Mouse (Mus musculus) urinary bladder, postnatal 4 days (tissue): ENCODE results near the gene Pold2.

Source experiments
- DNase-seq, 2 experiments: peaks; one replicate each; pipeline ENCODE4 v3.0.0; 2021 to 2022; ENCODE audit warnings: low spot score in 2 of 2

Pold2 gene

DNA sequence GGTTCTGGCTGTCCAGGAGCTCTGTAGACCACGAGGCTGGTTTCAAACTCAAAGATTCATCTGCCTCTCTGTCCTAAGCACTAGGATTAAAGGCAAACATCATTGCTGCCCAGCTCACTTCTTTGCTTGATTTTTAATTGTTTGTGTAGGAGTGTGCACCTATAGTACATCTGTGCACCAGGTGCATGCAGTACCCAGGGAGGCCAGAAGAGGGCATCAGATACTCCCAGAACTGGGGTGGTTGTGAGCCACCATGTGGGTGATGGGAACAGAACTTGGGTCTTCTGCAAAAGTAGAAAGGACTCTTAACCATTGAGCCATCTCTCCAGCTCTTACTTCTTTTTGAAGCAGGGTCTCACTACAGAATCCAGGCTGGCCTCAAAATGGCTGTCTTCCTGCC lies 19.4 kb downstream of the Pold2 start:
- no peak for DNase-seq

DNA sequence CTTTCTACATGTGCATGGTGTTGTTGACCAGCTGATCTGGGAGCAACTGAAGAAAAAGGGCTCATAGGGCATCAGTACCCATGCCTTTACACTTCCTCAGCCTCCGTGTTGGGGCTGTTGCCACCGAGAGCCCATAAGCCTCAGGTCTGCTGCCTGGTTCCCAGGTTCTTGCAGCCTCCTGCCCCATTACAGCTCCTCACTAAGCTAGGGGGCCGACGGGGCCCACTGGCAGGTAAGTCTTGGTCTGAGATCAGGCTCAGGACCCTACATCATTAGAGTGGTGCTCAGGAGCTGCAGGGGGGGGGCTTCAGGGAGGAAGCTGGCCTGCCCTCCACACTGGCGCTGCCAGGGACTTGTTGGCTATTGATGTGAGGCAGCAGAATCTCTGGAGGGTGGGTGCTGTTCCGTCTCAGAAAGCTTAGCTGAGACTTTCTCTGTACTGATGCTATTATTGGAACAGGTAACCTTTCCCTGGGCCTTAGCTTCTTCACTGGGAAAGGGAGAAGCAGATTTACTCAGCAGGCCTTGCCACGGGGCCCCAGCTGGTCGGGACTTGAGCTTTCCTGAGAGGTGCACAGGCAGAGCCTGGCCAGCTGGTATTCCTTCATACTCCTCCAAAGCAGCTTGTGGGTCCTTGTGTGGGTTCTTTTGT lies 21.5 kb downstream of the Pold2 start:
- no peak for DNase-seq

DNA sequence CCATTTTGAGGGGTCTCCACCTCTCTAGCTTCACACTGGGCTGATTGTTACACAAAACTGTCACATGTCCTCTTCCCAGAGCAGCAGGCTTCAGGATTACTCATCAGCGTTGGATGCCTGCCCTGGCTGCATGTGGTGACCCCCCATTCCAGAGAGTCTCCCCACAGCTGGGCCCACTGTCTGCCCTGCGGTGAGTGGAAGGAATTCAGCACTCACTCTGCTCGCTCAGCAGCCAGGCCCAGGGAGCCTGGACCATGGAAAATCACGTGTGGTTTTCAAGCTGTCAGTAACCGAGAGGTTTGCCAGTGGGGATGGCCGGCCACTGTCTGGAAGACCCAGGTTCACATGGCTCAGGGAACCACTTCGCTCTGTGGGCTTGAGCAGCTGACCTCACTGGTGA lies 22.2 kb downstream of the Pold2 start:
- DNase-seq: no peak

DNA sequence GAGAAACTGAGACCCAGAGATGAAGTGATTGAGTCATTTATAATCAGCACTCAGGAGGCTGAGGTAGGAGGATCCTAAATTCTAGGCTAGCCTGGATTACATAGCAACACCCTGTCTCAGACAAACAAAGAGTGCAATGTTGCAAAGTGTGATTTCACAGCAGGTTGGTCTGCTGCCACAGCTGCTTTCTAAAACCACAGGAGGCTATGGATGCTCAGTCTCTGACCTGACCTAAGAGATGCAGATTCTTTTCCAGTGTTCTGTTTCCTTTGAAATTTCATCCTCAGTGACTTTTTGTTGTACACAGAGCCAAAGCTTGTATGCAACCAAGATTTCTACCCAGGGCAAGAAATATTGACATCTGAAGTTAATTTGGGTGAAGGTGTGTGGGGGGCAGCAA lies 22.6 kb downstream of the Pold2 start:
- no peak for DNase-seq

DNA sequence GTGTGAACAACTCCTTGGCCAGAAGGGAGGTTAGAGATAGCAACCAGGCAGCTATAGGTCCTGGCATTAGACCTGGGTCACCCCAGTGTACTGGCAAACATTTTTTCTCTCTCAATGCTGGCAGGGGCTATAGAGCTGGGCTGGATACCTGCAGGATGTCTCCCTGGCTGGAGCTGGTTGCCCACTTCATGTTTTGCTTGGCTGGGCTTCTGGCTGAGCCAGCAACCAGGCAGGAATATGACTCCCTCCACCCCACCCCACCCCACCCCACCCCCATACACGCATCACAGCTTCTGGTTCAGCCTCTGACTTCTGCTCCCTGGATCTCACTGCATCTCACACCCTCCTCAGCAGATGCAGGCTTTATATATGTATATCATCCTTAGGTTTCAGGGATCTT lies 25.8 kb downstream of the Pold2 start:
- no peak for DNase-seq

DNA sequence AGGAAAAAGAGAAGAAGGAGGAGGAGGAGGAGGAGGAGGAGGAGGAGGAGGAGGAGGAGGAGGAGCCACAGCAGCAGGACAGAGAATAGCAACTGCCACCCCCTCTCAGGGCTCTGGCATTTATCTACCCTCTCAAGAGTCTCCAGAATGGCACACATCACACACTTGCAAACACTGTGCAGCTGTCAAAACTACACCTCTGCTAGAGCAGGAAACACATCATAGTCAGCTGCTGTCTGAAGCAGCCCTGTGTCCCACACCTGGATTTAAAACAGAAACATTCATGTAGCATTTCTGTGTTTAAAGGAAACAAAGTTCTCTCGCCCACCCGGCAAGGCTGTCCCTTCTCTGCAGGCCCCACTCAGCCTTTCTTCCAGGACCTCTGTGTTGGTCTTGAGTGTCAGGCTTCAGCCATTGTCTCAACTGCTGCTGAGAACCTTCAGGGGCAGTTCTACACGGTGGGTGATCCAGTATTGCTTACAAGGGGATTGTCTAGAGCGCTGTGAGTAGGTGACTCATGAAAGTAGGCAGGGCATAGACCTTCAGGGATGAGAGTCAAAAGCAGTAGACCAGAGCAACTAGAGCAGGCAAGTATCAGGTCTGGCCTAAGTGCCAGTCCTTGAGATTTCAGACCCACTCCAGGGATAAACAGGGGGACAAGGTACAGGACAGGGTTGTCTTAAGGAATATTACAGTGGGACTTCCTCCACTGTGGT lies 26.9 kb downstream of the Pold2 start:
- no peak for DNase-seq

DNA sequence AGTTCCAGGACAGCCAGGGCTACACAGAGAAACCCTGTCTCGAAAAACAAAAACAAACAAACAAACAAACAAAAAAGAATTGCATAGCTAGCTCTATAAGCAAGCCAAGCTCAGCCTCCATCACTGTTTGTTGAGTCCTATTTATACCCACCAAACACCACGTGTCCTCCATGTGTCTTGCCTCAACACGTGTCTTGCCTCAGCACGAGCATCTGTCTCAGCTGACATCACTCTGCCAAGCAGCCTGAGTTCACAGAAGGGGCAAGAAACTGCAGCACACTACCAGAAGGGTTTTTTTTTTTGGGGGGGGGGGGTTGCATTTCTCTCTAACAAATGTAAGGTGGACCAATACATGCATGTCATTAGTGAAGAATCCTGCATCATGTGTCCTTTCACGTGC lies 27.6 kb downstream of the Pold2 start:
- no peak for DNase-seq

DNA sequence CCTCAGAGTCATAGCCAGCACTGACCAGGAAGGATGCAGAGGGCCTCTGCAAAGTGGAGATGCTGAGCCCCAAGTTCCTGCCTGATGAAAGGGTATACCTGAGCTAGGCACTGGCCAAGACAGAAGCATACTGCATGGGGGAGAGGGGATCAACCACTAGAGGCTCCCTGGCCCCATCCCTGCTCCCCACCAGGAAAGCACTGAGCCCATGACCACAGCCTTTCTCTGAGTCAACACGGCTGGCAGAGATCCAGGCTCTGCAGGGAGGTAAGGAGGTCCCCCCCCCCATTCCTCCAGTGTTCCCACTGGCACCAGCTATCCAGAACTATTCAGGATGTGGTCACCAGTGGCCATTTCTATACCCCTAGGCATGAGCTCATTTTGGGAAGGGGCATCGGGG lies 28.8 kb downstream of the Pold2 start:
- DNase-seq: no peak

DNA sequence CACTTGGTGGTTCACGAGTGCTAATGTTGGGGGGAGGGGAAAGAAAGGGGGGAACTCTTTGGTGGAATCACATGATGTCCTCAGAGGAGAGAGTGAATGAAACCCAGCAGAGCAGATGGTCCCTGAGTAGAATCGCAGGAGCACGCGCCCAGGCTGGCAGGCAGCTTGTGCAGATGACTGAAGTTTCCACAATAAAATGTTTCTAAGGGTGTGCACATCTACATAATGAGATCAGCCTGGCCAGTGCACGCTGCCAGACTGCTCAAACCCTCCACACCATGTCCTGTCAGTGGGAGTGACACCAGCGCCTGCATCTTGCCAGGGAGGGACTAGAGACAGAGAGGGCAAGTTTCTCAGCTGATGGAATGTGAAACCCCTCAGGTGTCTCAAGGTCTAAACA lies 29.4 kb downstream of the Pold2 start:
- DNase-seq: no peak

DNA sequence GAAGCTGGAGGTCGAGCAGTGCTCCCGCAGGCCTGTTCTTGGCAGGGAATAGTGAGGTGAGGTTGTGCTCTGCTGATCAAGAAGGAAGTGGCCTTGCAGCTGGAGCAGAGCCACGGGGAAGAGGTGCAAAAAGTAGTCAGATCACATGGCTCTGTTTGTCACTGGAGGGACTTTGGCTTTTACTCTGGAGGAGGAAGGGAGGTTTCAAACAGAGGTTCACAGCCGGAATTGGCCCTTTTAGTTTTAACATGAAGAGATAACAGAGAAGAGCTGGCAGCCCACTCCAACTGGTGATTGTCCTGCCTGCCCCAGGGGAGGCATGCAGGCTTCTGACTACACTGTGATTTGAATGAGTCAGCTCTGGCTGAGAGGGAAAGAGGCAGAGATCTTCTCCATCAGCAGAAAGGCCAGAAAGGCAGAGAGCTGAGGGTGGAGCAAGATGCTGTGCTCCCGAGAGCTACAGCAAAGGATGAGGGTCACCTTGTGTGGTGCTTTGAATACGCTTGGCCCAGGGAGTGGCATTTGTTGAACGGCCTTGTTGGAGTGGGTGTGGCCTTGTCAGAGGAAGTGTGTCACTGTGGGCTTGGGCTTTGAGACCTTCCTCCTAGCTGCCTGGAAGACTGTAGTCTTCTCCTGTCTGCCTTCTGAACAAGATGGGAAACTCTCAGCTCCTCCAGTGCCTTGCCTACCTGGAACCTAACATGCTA lies 31.3 kb downstream of the Pold2 start:
- DNase-seq: no peak

DNA sequence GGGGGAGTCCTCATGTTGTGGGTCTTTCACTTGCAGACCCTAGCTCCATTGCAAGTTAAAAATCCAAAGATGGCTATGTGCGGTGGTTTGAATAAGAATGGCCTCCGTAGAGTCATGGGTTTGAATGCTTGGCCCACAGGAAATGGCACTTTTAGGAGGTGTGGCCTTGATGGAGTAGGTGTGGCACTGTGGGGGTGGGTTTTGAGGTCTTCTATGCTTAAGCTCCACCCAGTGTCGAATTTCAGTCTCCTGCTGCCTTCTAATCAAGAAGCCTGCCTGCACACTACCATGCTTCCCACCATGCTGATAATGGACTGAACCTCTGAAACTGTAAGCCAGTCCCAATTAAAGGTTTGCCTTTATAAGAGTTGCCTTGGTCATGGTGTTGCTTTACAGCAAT lies 35.0 kb downstream of the Pold2 start:
- no peak for DNase-seq

DNA sequence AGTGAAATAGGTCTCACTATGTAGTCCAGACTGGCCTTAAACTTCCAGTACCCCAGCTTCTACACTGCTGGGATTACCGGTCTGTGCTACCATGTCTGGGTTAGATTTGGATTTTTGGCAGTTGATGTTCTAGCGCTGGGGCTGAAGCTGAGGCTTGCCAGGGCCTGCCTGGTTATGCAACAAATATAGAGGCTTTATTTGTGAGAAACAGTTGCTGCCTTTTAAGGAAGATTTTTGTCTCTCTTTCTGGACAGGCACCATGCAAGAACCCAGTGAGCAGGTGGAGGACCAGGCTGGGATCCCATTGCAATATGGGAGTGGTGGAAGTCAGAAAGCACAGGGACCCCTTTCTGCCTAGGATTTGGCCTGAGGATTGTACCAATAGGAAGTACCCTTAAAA lies 36.3 kb downstream of the Pold2 start:
- DNase-seq: no peak

DNA sequence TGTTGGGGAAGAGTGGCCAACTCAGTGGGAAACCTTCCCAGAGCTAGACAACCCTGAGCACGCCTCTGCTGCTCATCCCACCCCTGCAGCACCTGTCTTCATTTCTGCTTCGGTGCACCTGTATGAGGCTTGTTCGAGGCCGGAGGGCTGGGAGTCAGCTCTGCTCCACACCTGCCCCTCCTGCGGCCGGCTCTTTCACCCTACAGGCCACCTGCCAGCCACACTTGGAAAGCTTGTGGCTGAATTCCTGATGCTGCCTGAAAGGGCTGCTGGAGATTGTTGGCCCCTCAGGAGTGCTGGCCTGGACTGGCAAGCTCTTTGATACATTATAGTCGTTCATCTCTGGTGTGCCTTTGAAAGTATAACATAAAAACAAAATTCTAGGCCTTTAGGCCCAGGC lies 37.7 kb downstream of the Pold2 start:
- no peak for DNase-seq

DNA sequence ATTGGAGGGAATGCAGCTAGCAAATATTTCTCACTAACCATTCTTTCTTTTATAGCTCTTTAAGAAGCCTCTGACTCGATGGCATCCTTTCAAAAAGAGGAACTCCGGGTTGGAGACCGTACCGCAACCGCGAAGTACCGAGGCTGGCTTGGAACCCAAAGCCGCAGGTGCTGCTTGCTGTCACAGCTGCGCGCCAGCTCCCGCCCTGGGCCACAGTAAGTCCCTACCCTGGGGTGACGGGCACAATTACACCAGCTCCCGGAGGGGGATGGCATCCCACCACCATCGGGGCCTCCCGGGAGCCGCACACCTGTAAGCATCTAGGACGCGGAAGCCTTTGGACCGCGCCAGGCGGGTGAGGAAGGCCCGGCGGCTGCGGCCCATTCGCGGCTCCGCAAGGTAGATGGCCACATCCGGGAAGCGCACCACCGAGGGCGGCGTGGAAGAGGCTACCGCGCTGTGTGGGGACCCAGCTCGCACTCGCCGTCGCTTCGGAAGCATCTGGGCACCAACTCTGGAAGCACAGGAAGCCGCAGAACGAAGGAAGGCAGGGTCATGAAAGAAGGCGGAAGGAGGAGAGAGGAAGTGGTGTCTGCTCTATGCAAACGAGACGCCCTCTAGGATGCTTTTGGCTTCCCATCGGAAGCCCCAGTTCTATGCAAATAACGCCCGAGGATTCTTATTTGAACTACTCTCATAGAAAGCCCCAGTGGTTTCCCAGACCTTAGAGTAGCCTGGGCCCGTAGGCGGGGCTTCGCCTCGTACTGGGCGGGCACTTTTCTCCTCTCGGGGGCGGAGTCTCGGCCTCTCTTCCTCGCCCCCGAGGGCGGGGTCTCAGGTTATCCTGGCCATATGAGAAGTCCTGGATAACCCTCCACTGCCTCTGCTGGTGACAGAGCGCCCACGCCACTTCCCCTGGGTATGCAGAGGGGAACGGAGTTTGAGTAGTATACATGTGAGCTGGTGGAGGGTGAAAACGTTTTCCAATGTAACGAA lies 40.5 kb downstream of the Pold2 start, which contains the start of gene Polm:
Gene Polm, minus strand, starts transcription at position 766 of the 996 bp plus-strand sequence.
- peak; percentile 93 for DNase-seq

DNA sequence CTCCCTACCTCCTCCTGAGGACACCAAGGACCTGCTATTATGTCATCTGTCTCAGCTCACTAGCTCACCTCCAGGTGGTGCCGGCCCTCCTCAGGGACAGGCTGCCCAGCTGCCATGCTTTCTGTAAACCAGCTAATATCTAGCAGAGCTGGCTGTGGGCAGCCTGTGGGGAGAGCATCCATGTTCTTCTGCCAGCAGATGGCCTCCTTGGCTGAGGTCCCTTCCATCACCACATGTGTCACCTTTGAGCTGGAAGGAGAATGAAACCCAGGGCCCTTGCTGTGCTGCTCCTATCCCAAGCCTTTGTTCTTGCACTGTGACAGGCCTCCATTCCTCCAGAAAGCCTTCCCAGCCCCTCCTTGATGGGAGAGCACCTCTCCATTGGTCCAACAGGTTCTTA lies 42.0 kb downstream of the Pold2 start:
- no peak for DNase-seq

DNA sequence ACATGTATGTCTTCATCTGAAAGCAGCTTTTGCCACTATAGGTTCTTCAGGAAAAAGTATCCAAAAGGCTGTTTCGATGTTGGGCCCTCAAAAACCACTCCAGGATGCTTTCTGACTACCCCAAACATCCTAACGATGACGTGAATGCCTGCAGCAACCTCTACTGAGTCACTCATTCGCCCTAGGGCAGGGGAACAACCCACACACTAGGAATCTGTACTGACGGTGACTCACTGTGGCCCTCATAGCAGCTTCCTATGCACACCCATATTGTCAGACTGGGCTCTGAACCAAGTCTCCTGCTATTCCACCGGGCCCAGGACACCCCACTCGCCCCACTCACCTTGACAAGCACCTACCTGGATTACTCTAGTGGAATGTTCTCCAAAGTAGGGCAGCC lies 43.0 kb downstream of the Pold2 start:
- DNase-seq: no peak

DNA sequence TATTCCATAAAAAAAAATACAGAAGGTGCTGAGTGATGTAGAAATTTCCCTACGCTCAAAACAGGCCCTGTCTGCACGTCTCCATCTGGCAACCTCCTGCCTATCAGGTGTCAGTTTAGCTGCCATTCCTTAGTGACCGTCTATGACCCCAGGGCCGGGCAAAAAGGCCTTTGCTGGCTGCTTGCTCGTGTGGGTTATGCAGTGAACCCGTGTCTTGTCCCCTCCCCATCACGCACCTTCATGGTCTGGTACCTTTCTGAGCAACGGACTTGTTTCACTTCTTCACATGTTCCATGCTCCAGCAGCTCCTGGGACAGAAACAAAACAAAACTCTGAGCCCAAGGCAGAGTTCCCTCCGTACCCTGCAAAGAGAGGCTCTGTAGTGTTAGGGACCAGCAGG lies 43.6 kb downstream of the Pold2 start:
- no peak for DNase-seq

DNA sequence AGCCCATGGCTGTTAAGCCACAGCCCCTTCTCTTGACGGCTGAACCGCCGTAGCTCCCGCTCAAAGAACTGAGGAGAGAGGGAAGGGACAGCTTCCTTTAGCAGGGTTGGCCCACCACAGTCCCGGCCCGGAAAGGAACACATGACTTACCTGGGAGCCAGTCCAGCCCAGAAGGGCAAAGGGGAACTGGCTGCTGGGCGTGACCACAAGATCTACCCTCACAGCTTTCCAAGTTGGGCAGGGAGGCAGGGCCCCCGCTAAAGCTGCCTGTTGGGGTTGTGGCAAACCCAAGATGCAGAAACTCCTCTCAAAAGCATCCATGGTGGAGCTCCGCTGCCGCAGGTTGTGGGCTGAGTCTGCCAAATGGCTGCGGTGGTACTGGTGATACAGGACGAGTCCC lies 48.8 kb downstream of the Pold2 start:
- no peak for DNase-seq

DNA sequence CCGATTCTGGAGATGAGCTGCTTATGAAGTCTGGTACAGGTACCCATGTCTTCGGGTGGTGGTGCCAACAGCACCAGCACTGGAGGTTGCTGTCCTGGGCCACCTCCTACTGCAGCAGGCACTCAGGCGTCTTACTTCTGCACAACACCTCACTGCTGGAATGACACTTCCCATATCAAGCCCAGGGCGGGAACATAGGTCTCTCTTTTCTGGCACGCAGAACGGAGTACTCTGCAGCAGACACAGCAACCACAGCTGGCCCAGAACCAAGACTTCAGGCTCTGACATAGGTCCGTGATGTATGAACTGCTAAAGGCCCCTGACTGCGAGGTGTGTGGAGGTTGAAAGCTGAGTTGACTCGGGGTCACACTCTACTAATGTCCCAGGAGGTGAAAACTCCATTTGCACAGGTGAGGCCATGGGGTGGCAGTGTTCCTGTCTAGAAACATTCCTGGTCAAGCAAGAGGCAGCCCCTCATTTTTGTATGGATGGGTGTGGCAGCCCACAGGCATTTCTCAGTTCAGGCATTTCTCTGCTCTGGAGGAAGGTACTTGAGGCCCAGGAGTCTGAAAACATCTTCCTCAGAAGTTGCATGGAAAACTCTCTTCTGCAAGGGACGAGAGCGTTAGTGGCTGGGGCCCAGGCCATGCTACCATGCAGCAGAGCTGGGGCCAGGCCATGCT lies 49.4 kb downstream of the Pold2 start:
- no peak for DNase-seq

DNA sequence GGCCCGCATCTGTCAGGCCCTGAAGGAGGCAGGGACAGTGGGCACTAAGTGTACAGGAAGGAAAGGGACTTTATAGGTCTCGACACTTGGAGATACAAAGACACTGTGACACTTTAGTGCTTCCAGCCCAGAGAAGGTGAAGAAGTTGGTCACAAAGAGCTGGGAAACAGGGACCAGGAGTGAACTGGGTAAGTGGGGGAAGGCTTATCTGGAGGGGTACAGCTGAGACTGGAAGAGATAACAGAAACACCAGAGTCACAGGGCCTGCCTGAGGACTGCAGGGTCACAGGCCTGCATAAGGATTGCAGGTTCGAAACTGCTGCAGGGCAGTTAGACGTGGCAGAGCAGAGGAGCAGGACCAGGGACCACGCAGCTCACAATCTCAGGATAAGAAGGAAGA lies 50.2 kb downstream of the Pold2 start:
- DNase-seq: no peak

DNA sequence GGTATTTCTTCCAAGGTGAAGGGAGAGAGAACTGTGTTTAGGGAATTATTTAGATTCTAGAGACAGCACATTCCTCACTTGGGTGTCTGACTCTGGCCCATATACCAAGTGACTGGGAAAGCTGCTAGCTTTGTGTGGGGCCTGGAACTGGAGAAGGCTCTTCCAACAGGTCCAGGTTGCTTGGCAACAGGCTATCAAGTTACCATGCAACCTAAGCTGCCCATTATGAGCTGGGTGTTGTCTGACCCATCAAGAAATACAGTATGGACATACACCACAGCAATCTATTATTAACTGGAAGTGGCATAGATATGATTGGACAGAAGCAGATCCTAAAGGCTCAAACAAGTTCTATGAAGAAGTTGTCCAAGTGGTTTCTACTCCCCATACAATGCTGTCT lies 52.7 kb downstream of the Pold2 start:
- no peak for DNase-seq
